Mouse (Mus musculus) lung, postnatal 0 days (tissue): ENCODE measurements around the gene Fam20b.

Experiments used
- CTCF ChIP-seq: IDR thresholded peaks from 2 replicates; pipeline ENCODE4 v1.5.1; 2016; ENCODE audit warnings: antibody characterized with exemption, mild to moderate bottlenecking
- EP300 ChIP-seq: IDR thresholded peaks from 2 replicates; pipeline ENCODE4 v1.6.1; 2016; ENCODE audit warnings: antibody characterized with exemption, mild to moderate bottlenecking, control low read depth

GRCm38 (mm10) chr1:156639455-156639854 is 79.4 kb downstream of the Fam20b start:
- TF ChIP-seq CTCF (no peak), EP300 (no peak)
